Mouse (Mus musculus) cerebral cortex, adult 2 months (tissue): ENCODE results near the gene Mettl26.

ENCODE experiments used
- WGBS: fragments of 180-500 bp; shearing (Covaris S2); methylation state at CpG from one replicate; pipeline ENCODE4 v1.1.7; 2018; 5-methylcytosine and 5-hydroxymethylcytosine counted together

The Mettl26 gene

GRCm38 (mm10) chr17:25868601-25869191 lies 6.2 kb upstream of the Mettl26 start, which contains the start of gene Mcrip2:
Mcrip2 (minus strand) TSS chr17:25868764.
- 0% methylated on average over 24 of the region's 24 CpGs for WGBS

DNA sequence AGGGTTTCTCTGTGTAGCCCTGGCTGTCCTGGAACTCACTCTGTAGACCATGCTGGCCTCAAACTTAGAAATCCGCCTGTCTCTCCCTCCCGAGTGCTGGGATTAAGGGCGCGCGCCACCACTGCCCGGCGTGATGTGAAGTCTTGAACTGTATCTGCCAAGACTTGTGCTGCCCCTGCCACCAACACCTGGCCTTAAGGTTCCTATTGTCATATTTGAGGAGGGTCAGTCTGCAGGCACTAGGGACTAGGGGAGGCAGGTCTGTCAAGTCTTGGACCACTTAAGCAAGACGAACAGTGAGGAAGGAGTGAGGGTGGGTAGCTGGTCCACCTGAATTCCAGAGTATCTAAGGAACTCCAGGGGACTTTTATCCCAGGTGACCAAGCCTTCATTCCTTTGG lies 5.4 kb upstream of the Mettl26 start:
- WGBS, result 90% methylated on average over 8 of the region's 8 CpGs

DNA sequence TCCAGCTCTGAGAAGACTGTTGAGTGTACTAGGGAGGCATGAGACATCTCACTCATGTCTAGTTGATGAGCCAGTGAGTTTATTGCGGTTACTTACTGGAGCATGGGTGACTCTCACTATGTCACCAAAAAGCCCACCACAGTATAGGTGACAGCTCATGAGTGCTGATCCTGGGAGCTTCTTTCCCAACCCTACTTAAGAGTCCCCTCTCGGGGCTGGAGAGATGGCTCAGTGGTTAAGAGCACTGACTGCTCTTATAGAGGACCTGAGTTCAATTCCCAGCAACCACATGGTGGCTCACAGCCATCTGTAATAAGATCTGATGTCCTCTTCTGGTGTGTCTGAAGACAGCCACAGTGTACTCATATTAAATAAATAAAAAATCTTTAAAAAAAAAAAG lies 4.9 kb upstream of the Mettl26 start:
- 86% methylated on average over 2 of the region's 2 CpGs for whole genome bisulfite sequencing

DNA sequence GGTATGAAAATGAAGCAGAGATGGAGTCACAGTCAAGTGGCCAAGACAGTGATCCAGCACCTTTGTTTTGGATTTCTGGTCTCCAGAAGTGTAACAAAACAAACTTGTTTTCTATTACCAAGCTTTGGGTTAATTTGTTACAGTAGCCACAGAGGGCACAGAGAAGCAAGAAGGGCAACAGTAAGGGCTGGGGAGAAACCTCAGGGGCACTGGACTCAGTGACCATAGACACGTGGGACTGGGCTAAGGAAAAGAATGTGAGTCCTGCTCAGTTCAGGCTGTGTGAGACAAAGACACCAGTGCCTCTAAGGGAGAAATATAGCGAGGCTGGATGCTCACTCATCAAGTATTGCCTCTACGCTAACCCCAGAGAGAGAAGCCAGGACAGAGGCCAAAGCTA lies 2.2 kb upstream of the Mettl26 start:
- 94% methylated on average over 3 of the region's 3 CpGs for WGBS

DNA sequence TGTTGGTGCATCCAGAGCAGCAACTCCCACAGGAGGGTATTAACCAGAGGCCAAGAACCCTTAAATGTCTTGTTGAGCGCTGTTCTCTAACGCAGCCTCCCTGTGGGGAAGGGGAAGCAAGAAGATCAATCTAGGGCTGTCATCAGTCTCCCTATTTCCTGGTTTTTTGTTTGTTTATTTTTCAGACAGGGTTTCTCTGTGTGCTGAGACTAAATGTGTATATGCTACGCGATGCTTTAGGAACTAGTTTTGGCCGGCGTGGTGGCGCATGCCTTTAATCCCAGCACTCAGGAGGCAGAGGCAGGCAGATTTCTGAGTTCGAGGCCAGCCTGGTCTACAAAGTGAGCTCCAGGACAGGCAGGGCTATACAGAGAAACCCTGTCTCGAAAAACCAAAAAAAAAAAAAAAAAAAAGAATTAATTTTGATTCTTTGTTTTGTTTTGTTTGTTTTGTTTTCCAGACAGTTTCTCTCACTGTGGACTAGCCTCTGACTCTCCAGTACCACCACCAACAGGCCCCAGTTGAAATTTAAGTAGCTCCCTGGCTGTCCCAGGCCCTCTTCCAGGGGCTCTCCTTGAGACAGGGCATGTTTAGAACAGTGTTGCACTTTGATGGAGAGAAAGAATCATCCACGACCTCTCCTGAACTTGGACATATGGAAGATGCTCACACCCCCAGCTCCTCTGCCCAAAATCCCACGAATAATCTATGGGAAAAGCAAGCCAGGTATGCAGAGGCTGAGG lies 1.3 kb upstream of the Mettl26 start:
- WGBS, result 79% methylated on average over 11 of the region's 11 CpGs

- WGBS, result 9% methylated on average over 14 of the region's 14 CpGs
Observed at GRCm38 (mm10) chr17:25874148-25874720, 640 bp upstream of the Mettl26 start.

- under 1% methylated on average over 59 of the region's 59 CpGs for WGBS
Observed at GRCm38 (mm10) chr17:25875171-25876136, 580 bp downstream of the Mettl26 start.

DNA sequence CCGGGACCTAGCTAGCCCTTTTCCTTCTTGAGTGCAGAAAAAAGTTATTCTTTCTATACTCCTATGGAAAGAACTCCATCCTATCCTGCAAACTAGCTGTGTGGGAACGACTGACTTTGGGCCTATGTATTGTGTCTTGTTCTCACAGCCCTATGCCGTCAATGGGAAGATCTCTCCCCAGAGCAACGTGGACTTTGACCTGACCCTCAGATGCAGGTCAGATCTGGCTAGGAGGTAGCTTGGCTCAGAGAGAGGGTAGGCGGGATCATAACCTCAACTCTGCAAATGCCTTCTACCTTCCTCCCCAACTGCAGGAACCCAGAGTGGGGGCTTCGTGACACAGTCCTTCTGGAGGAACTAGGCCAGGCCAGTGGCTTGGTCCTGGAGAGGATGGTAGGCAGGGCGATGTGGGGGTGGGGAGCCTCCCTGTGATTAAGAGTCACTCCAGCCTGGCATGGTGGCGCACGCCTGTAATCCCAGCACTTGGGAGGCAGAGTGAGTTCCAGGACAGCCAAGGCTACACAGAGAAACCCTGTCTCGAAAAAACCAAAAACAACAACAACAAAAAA lies 1.6 kb downstream of the Mettl26 start:
- WGBS, result 57% methylated on average over 10 of the region's 10 CpGs

DNA sequence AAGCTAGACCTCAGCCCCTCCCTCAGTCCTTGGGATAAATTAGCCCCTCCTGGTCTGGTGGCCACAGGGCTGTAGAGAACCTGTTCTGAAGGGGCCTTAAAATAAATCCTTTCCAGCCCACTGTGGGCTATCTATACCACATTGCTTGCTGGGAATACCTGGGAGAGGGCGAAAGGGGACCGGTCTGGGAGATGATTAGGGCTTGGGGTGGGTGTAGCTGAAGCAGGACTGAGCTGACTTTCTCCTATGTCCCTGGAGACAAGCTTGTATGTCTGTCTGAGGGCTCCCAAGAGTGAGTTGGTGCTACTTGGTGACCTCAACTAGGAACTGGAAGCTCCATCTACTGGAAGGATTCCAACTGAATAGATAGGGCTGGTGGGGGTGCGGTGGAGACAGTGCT lies 2.2 kb downstream of the Mettl26 start:
- 78% methylated on average over 3 of the region's 3 CpGs for WGBS

DNA sequence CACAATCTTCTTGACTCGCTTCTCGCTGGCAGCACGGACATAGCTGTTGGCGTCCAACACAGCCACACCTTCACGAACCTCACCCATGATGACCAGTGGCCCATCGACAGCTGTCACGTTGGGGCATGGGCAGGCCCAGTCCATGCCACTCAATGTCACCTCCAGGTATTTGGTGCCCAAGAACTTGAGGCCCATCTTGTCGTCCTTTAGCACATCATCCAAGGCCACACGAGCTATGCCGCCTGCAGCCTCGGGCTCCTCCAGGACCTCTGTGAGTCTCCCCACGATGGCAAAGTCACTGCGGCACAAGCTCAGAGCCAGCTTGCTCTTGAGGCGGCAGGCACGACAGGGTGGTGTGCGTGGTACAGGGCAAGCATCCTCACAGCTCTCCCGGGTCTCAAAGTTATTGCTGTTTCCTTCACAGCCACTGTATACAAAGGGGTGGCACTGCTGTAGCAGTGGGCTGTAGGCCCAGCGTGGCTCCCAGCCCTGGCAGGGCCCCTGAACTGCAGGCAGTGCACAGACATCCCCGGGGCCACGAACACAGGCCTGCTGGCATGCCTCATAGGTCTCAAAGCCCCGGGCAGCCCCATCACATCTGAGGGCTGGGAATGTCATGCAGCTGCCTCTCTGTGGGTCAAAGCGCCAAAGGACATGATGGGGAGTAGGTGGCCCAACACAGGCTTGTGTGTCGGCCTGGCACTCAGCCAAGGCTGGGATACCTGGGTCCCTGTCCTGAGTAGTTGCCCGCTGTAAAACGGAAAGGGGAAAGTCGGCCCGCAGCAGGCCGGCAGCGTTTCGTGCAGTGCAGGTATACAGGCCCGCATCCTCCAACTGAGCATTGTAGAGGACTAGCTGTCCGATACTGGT lies 3.1 kb downstream of the Mettl26 start:
- 90% methylated on average over 32 of the region's 32 CpGs for WGBS

- 89% methylated on average over 19 of the region's 19 CpGs for WGBS
Observed at GRCm38 (mm10) chr17:25878611-25879180, 3.8 kb downstream of the Mettl26 start.

GRCm38 (mm10) chr17:25879261-25879660 lies 4.4 kb downstream of the Mettl26 start:
- WGBS, result 47% methylated on average over 4 of the region's 4 CpGs

GRCm38 (mm10) chr17:25879750-25880149 lies 4.9 kb downstream of the Mettl26 start:
- WGBS, result 74% methylated on average over 8 of the region's 8 CpGs

GRCm38 (mm10) chr17:25880196-25880910 lies 5.5 kb downstream of the Mettl26 start, which contains the start of gene Wfikkn1:
Wfikkn1 (minus strand) TSS chr17:25880858.
- 34% methylated on average over 5 of the region's 5 CpGs for WGBS

DNA sequence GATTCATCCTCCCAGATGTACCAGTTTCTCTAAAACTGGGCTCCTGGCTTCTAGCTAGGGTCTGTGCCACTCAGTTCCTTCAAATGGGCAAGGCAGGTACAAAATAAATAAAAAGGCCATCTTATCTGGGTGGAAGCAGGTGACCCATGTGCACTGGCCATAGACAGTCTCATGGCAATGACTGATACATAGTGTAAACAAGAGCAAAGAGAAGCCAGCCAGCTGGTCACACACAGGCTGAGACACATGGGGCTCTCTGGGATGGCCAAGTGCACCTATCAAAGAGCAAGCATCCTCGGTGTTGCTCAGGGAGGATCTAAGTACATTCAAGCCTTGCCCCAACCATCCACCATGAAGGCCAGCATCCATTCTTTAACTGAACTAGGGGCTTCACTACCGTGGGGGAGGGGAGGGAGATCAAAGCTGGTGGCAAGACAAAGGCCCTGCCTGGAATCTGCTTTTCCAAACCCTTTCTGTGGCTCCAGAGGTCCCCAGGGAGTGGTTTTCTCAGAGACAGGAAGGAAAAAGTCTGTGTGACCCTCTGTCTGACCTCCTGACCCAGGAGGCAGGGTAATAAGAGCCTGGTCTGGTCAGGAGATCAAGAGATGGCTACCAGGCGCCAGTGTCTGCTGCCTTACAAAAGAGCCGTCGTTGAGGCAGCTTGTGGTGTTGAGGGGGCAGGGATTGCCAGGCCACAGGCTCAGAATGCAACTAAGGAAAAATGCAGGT lies 6.2 kb downstream of the Mettl26 start:
- WGBS, result 25% methylated on average over 5 of the region's 5 CpGs

DNA sequence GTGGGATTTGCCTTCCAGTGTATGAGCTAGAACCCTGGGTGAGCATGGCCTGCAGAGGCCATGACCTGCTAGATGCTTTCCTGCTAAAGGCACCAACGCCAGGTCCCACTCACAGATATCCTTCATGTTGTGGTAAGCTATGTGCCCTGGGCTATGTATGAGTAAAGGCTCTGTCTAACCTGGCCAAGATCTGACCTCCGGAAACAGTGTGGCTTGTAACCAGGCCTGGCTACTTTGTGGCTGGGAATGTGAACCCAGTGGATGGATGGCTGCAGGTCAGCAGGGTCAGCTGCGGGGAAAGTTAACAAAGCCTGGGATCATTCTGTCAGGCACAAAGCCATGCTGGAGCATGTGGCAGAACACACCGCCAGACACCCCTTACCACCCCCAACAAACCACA lies 6.8 kb downstream of the Mettl26 start:
- 45% methylated on average over 4 of the region's 4 CpGs for WGBS

DNA sequence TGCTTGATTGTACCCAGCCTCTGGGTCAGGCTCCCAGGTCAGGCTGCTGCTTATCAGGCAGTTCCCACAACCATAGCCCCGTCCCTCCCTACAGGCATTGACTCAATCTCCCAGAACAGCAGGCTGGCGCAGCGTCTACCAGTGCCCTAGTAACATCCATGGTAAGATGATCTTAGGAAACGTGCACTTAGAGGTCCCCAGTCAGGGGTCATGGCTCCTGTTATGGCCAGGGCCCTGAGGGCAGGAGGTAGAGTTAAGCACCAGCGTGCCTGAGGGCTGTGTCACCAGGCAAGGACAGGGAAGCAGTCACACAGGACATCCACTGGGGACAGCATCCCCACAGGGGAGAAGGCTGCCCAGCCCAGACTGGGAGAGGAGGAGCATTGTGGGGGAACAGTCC lies 7.4 kb downstream of the Mettl26 start:
- WGBS, result 69% methylated on average over 5 of the region's 5 CpGs

- 80% methylated on average over 8 of the region's 8 CpGs for WGBS
Observed at GRCm38 (mm10) chr17:25883268-25883667, 8.4 kb downstream of the Mettl26 start.

- 91% methylated on average over 3 of the region's 3 CpGs for WGBS
Observed at GRCm38 (mm10) chr17:25883824-25884223, 8.9 kb downstream of the Mettl26 start.
